Mouse (Mus musculus) hindbrain, embryonic 16.5 days (tissue): Measurements from ENCODE around the gene Urb1. TPM values are rescaled to one million over a fixed set of nuclear protein-coding genes. Genes with fewer than 3 reads are reported as not detected.

Source experiments
- ATAC-seq: fragments of 200-750 bp; cut with Nextera tagmentation; 2 replicates; pipeline ENCODE4 v1.8.0; 2017; ENCODE audit warnings: moderate TSS enrichment, moderate library complexity
- H3K27ac ChIP-seq: fragments of 300-500 bp; sonication (generic); 2 replicates; pipeline ENCODE4 v1.5.1; 2014; ENCODE audit warnings: low read depth, mild to moderate bottlenecking, control low read depth, low read length, moderate library complexity
- H3K27me3 ChIP-seq: fragments of 300-500 bp; sonication (generic); replicated peaks from 2 replicates; pipeline ENCODE4 v1.6.1; 2014; ENCODE audit warnings: low read length; ENCODE audit not compliant: control insufficient read depth, insufficient read depth
- H3K36me3 ChIP-seq: fragments of 300-500 bp; sonication (generic); 2 replicates; pipeline ENCODE4 v1.6.1; 2014; ENCODE audit warnings: mild to moderate bottlenecking, low read length, moderate library complexity, mixed read lengths; ENCODE audit not compliant: control insufficient read depth, insufficient read depth
- H3K4me1 ChIP-seq: fragments of 300-500 bp; sonication (generic); 2 replicates; pipeline ENCODE4 v1.6.1; 2014; ENCODE audit warnings: low read depth, low read length; ENCODE audit not compliant: control insufficient read depth, insufficient read depth
- H3K4me2 ChIP-seq: fragments of 300-500 bp; sonication (generic); 2 replicates; pipeline ENCODE4 v1.6.1; 2014; ENCODE audit warnings: mild to moderate bottlenecking, low read length, control low read depth, moderate library complexity
- H3K4me3 ChIP-seq: fragments of 300-500 bp; sonication (generic); 2 replicates; pipeline ENCODE4 v1.5.1; 2014; ENCODE audit warnings: mild to moderate bottlenecking, low read length, control low read depth, moderate library complexity
- H3K9ac ChIP-seq: fragments of 300-500 bp; sonication (generic); 2 replicates; pipeline ENCODE4 v1.6.1; 2014; ENCODE audit warnings: low read depth, mild to moderate bottlenecking, control low read depth, low read length, moderate library complexity
- H3K9me3 ChIP-seq: fragments of 300-500 bp; sonication (generic); 2 replicates; pipeline ENCODE4 v1.6.1; 2014; ENCODE audit warnings: mild to moderate bottlenecking, low read length, moderate library complexity; ENCODE audit not compliant: control insufficient read depth
- WGBS: fragments of 180-500 bp; shearing (Covaris S2); extraction: QIAGEN DNeasy Blood & Tissue Kit; methylation state at CpG from one replicate; pipeline ENCODE4 v1.1.7; 2014; 5-methylcytosine and 5-hydroxymethylcytosine counted together
- polyA plus RNA-seq: library from polyadenylated mRNA; unstranded; fragments of >200 nt; fragmentation: Nextera tagmentation; extraction: Ambion mirVana; gene quantifications from 2 replicates; pipeline ENCODE4 v1.2.1, GENCODE M21; 2015

The Urb1 gene
- polyA plus RNA-seq, 1 experiment from 2014 or later = 8.2 TPM

GRCm38 (mm10) chr16:90727233-90728115 lies 82.7 kb downstream of the Urb1 start, which contains the start of gene Mis18a:
Gene Mis18a, minus strand, starts transcription at chr16:90727404.
- H3K4me3 ChIP-seq = peak within 1 kb of the TSS; percentile 86
- H3K4me1 ChIP-seq = peaks cover 5% of the 10 kb centered on the region
- peak within 1 kb of the TSS; percentile 89 for H3K27ac ChIP-seq
- ATAC-seq = peak; percentile 97
- no peaks in the 10 kb centered on the region for H3K36me3 ChIP-seq
- WGBS = 1% methylated on average over 53 of the region's 53 CpGs
- peak within 1 kb of the TSS; percentile 99 for H3K4me2 ChIP-seq
- peaks cover 4% of the 10 kb centered on the region; the same call in 1 of the 2 replicates for H3K9me3 ChIP-seq
- no peaks in the 10 kb centered on the region for H3K27me3 ChIP-seq
- peak within 1 kb of the TSS; percentile 81 for H3K9ac ChIP-seq

- Histone ChIP-seq H3K36me3 (no peaks in the 10 kb centered on the region), H3K4me1 (peaks cover 5% of the 10 kb centered on the region), H3K27me3 (no peaks in the 10 kb centered on the region), H3K9me3 (peaks cover 4% of the 10 kb centered on the region; the same call in 1 of the 2 replicates), H3K4me3 (peak overlapping the region; percentile 86), H3K4me2 (peak overlapping the region; percentile 99), H3K9ac (peak overlapping the region; percentile 73), H3K27ac (no peak overlapping the region)
- no peak; the same call in 1 of the 2 replicates for ATAC-seq
- 9% methylated on average over 30 of the region's 38 CpGs for WGBS
Measured at GRCm38 (mm10) chr16:90726600-90727227, 83.5 kb downstream of the Urb1 start.

GRCm38 (mm10) chr16:90724051-90724450 lies 86.2 kb downstream of the Urb1 start:
- Histone ChIP-seq H3K9ac (no peak overlapping the region), H3K4me1 (peaks cover 5% of the 10 kb centered on the region), H3K9me3 (no peaks in the 10 kb centered on the region), H3K36me3 (no peaks in the 10 kb centered on the region), H3K27ac (no peak overlapping the region), H3K4me3 (no peak overlapping the region), H3K27me3 (no peaks in the 10 kb centered on the region), H3K4me2 (no peak overlapping the region)
- ATAC-seq = no peak
- 96% methylated on average over 4 of the region's 4 CpGs for WGBS

- peak overlapping the region; percentile 29 for H3K4me3 ChIP-seq
- peak overlapping the region; percentile 79 for H3K27ac ChIP-seq
- H3K27me3 ChIP-seq = no peaks in the 10 kb centered on the region
- peak overlapping the region; percentile 57; the same call in 1 of the 2 replicates for H3K9ac ChIP-seq
- WGBS = 54% methylated on average over 12 of the region's 12 CpGs
- no peak for ATAC-seq
- H3K36me3 ChIP-seq = no peaks in the 10 kb centered on the region
- peak overlapping the region; percentile 68 for H3K4me2 ChIP-seq
- H3K9me3 ChIP-seq = no peaks in the 10 kb centered on the region
- peaks cover 25% of the 10 kb centered on the region for H3K4me1 ChIP-seq
Measured at GRCm38 (mm10) chr16:90710313-90710712, 99.9 kb downstream of the Urb1 start.

- Histone ChIP-seq H3K9me3 (no peaks in the 10 kb centered on the region), H3K4me2 (peak overlapping the region; percentile 68), H3K4me1 (peaks cover 25% of the 10 kb centered on the region), H3K4me3 (peak overlapping the region; percentile 29), H3K36me3 (no peaks in the 10 kb centered on the region), H3K9ac (peak overlapping the region; percentile 57; the same call in 1 of the 2 replicates), H3K27ac (peak overlapping the region; percentile 79), H3K27me3 (no peaks in the 10 kb centered on the region)
- peak; percentile 93 for ATAC-seq
- whole genome bisulfite sequencing = 5% methylated on average over 17 of the region's 17 CpGs
Measured at GRCm38 (mm10) chr16:90709711-90710289, 100.4 kb downstream of the Urb1 start.

- no peaks in the 10 kb centered on the region for H3K9me3 ChIP-seq
- 53% methylated on average over 3 of the region's 3 CpGs for WGBS
- no peak overlapping the region for H3K4me2 ChIP-seq
- no peak overlapping the region for H3K4me3 ChIP-seq
- H3K36me3 ChIP-seq = no peaks in the 10 kb centered on the region
- no peaks in the 10 kb centered on the region for H3K27me3 ChIP-seq
- no peak overlapping the region for H3K9ac ChIP-seq
- no peak overlapping the region for H3K27ac ChIP-seq
- ATAC-seq = no peak
- H3K4me1 ChIP-seq = peaks cover 18% of the 10 kb centered on the region
Measured at GRCm38 (mm10) chr16:90706279-90706678, 103.9 kb downstream of the Urb1 start.

GRCm38 (mm10) chr16:90704161-90704825 lies 105.9 kb downstream of the Urb1 start:
- Histone ChIP-seq H3K27me3 (no peaks in the 10 kb centered on the region), H3K36me3 (no peaks in the 10 kb centered on the region), H3K4me2 (no peak overlapping the region), H3K9me3 (no peaks in the 10 kb centered on the region), H3K4me3 (no peak overlapping the region), H3K9ac (no peak overlapping the region), H3K4me1 (peaks cover 5% of the 10 kb centered on the region), H3K27ac (no peak overlapping the region)
- ATAC-seq = no peak
- 77% methylated on average over 13 of the region's 13 CpGs for WGBS

GRCm38 (mm10) chr16:90703646-90704045 lies 106.6 kb downstream of the Urb1 start:
- Histone ChIP-seq H3K4me3 (no peak overlapping the region), H3K27ac (no peak overlapping the region), H3K9me3 (no peaks in the 10 kb centered on the region), H3K27me3 (no peaks in the 10 kb centered on the region), H3K9ac (no peak overlapping the region), H3K36me3 (no peaks in the 10 kb centered on the region), H3K4me2 (no peak overlapping the region), H3K4me1 (no peaks in the 10 kb centered on the region)
- WGBS = 38% methylated on average over 1 of the region's 1 CpGs
- no peak for ATAC-seq
